Mouse (Mus musculus) forebrain, postnatal 0 days (tissue): ENCODE measurements around the gene Arhgef19. TPM values are rescaled to one million over a fixed set of nuclear protein-coding genes. Genes with fewer than 3 reads are reported as not detected.

Experiments used
- ATAC-seq: fragments of 200-750 bp; cut with Nextera tagmentation; 2 replicates; pipeline ENCODE4 v1.8.0; 2017; ENCODE audit warnings: mild to moderate bottlenecking, moderate library complexity
- DNase-seq: peaks from one replicate; pipeline ENCODE4 v3.0.0-alpha.2; 2015
- H3K27ac ChIP-seq: fragments of 300-500 bp; sonication (generic); 2 replicates; pipeline ENCODE4 v1.5.1; 2014; ENCODE audit warnings: low read depth, mild to moderate bottlenecking, antibody characterized with exemption, low read length, moderate library complexity, mixed read lengths
- H3K27me3 ChIP-seq: fragments of 300-500 bp; sonication (generic); 2 replicates; pipeline ENCODE4 v1.6.1; 2014; ENCODE audit warnings: mild to moderate bottlenecking, low read length, mixed read lengths; ENCODE audit not compliant: insufficient read depth
- H3K36me3 ChIP-seq: fragments of 300-500 bp; sonication (generic); 2 replicates; pipeline ENCODE4 v1.6.1; 2014; ENCODE audit warnings: mild to moderate bottlenecking, moderate library complexity; ENCODE audit not compliant: insufficient read depth
- H3K4me1 ChIP-seq: fragments of 300-500 bp; sonication (generic); 2 replicates; pipeline ENCODE4 v1.6.1; 2014; ENCODE audit warnings: antibody characterized with exemption; ENCODE audit not compliant: insufficient read depth
- H3K4me2 ChIP-seq: fragments of 300-500 bp; sonication (generic); 2 replicates; pipeline ENCODE4 v1.6.1; 2014; ENCODE audit warnings: low read depth, mild to moderate bottlenecking, moderate library complexity
- H3K4me3 ChIP-seq: fragments of 300-500 bp; sonication (generic); 2 replicates; pipeline ENCODE4 v1.5.1; 2014; ENCODE audit warnings: low read depth, low read length, mixed read lengths
- H3K9ac ChIP-seq: fragments of 300-500 bp; sonication (generic); 2 replicates; pipeline ENCODE4 v1.6.1; 2014; ENCODE audit warnings: mild to moderate bottlenecking
- H3K9me3 ChIP-seq: fragments of 300-500 bp; sonication (generic); 2 replicates; pipeline ENCODE4 v1.6.1; 2016; ENCODE audit warnings: low read length
- CTCF ChIP-seq: sonication (generic); IDR thresholded peaks from 2 replicates; pipeline ENCODE4 v1.5.1; 2016; ENCODE audit warnings: antibody characterized with exemption, control low read depth, low read depth
- WGBS: fragments of 180-500 bp; shearing (Covaris S2); extraction: QIAGEN DNeasy Blood & Tissue Kit; methylation state at CpG from one replicate; pipeline ENCODE4 v1.1.7; 2014; 5-methylcytosine and 5-hydroxymethylcytosine counted together
- polyA plus RNA-seq: library from polyadenylated mRNA; unstranded; fragments of >200 nt; fragmentation: Nextera tagmentation; extraction: Ambion mirVana; gene quantifications from 2 replicates; pipeline ENCODE4 v1.2.1, GENCODE M21; 2015
- total RNA-seq: library from RNA; depleted of rRNA; stranded (reverse); fragments of >200 nt; gene quantifications from 2 replicates; pipeline ENCODE4 v1.2.3, GENCODE M21; 2014

Gene Arhgef19
- total and polyA plus RNA-seq, 2 experiments from 2014 or later: 0.90 to 0.95 TPM

- 88% methylated on average over 6 of the region's 6 CpGs for WGBS
- H3K9me3 ChIP-seq: no peaks in the 10 kb centered on the region
- no peak overlapping the region for H3K9ac ChIP-seq
- ATAC-seq: no peak
- H3K36me3 ChIP-seq: no peaks in the 10 kb centered on the region
- no peak for TF ChIP-seq CTCF
- H3K27me3 ChIP-seq: no peaks in the 10 kb centered on the region
- no peaks in the 10 kb centered on the region for H3K4me1 ChIP-seq
- DNase-seq: no peak
- no peak overlapping the region for H3K4me3 ChIP-seq
- no peak overlapping the region for H3K27ac ChIP-seq
- no peak overlapping the region for H3K4me2 ChIP-seq
Observed at GRCm38 (mm10) chr4:141279783-141280182, 40.5 kb downstream of the Arhgef19 start.

GRCm38 (mm10) chr4:141280471-141280870 is 41.2 kb downstream of the Arhgef19 start:
- no peaks in the 10 kb centered on the region for H3K36me3 ChIP-seq
- H3K4me1 ChIP-seq: no peaks in the 10 kb centered on the region
- H3K27ac ChIP-seq: no peak overlapping the region
- no peak overlapping the region for H3K4me3 ChIP-seq
- H3K27me3 ChIP-seq: no peaks in the 10 kb centered on the region
- 97% methylated on average over 1 of the region's 1 CpGs for WGBS
- ATAC-seq (no peak), DNase-seq (no peak)
- no peak overlapping the region for H3K4me2 ChIP-seq
- no peak for TF ChIP-seq CTCF
- no peak overlapping the region for H3K9ac ChIP-seq
- H3K9me3 ChIP-seq: no peaks in the 10 kb centered on the region

GRCm38 (mm10) chr4:141281153-141281552 is 41.9 kb downstream of the Arhgef19 start:
- 57% methylated on average over 6 of the region's 6 CpGs for WGBS
- ATAC-seq (no peak), DNase-seq (no peak)
- H3K27me3 ChIP-seq: no peaks in the 10 kb centered on the region; the same call in 1 of the 2 replicates
- TF ChIP-seq CTCF: no peak
- no peaks in the 10 kb centered on the region for H3K9me3 ChIP-seq
- H3K4me2 ChIP-seq: no peak overlapping the region
- no peak overlapping the region for H3K4me3 ChIP-seq
- H3K27ac ChIP-seq: no peak overlapping the region
- no peaks in the 10 kb centered on the region for H3K4me1 ChIP-seq
- no peaks in the 10 kb centered on the region for H3K36me3 ChIP-seq
- no peak overlapping the region for H3K9ac ChIP-seq

- Histone ChIP-seq H3K4me1 (no peaks in the 10 kb centered on the region), H3K27ac (no peak overlapping the region), H3K27me3 (no peaks in the 10 kb centered on the region; the same call in 1 of the 2 replicates), H3K9ac (no peak overlapping the region), H3K36me3 (no peaks in the 10 kb centered on the region), H3K4me2 (no peak overlapping the region), H3K9me3 (no peaks in the 10 kb centered on the region), H3K4me3 (no peak overlapping the region)
- no peak for DNase-seq
- no peak for ATAC-seq
- TF ChIP-seq CTCF: no peak
- WGBS: 79% methylated on average over 1 of the region's 1 CpGs
Observed at GRCm38 (mm10) chr4:141281578-141281977, 42.3 kb downstream of the Arhgef19 start.

- H3K27me3 ChIP-seq: no peaks in the 10 kb centered on the region; the same call in 1 of the 2 replicates
- H3K4me2 ChIP-seq: no peak overlapping the region
- no peaks in the 10 kb centered on the region for H3K9me3 ChIP-seq
- DNase-seq (no peak), ATAC-seq (no peak)
- H3K9ac ChIP-seq: no peak overlapping the region
- 62% methylated on average over 3 of the region's 3 CpGs for WGBS
- no peak overlapping the region for H3K27ac ChIP-seq
- no peak for TF ChIP-seq CTCF
- H3K36me3 ChIP-seq: no peaks in the 10 kb centered on the region
- H3K4me1 ChIP-seq: no peaks in the 10 kb centered on the region
- no peak overlapping the region for H3K4me3 ChIP-seq
Observed at GRCm38 (mm10) chr4:141282087-141282486, 42.8 kb downstream of the Arhgef19 start.

- DNase-seq (no peak), ATAC-seq (no peak)
- Histone ChIP-seq H3K36me3 (no peaks in the 10 kb centered on the region), H3K9ac (no peak overlapping the region), H3K9me3 (no peaks in the 10 kb centered on the region), H3K4me3 (no peak overlapping the region), H3K4me1 (no peaks in the 10 kb centered on the region), H3K4me2 (no peak overlapping the region), H3K27ac (no peak overlapping the region), H3K27me3 (no peaks in the 10 kb centered on the region; the same call in 1 of the 2 replicates)
- 61% methylated on average over 5 of the region's 5 CpGs for WGBS
- no peak for TF ChIP-seq CTCF
Observed at GRCm38 (mm10) chr4:141282623-141283022, 43.3 kb downstream of the Arhgef19 start.

- no peaks in the 10 kb centered on the region for H3K4me1 ChIP-seq
- DNase-seq: no peak
- no peak overlapping the region for H3K4me2 ChIP-seq
- TF ChIP-seq CTCF: no peak
- peaks cover 3% of the 10 kb centered on the region; the same call in 1 of the 2 replicates for H3K27me3 ChIP-seq
- no peak for ATAC-seq
- no peak overlapping the region for H3K9ac ChIP-seq
- no peak overlapping the region for H3K4me3 ChIP-seq
- H3K27ac ChIP-seq: no peak overlapping the region
- H3K36me3 ChIP-seq: no peaks in the 10 kb centered on the region
- 62% methylated on average over 12 of the region's 12 CpGs for WGBS
- H3K9me3 ChIP-seq: no peaks in the 10 kb centered on the region
Observed at GRCm38 (mm10) chr4:141283176-141283878, 44.0 kb downstream of the Arhgef19 start.
